Mouse (Mus musculus) Patski (cell line): ENCODE results near the gene Smtnl1. TPM values are rescaled to one million over a fixed set of nuclear protein-coding genes. Genes with fewer than 3 reads are reported as not detected.

Experiments used
- ATAC-seq: fragments of 100-300 bp; one replicate; pipeline ENCODE4 v1.8.0; 2021
- CTCF ChIA-PET: fragments of 350-600 bp; sonication (Branson Sonifier 250); formaldehyde crosslinking; loops from one replicate; lab custom pipeline; 2022; ENCODE audit warnings: inconsistent platforms; lab: Charles Lee
- POLR2A ChIA-PET: fragments of 350-600 bp; sonication (Branson Sonifier 250); formaldehyde crosslinking; loops from one replicate; lab custom pipeline; 2022; ENCODE audit warnings: antibody characterized with exemption, inconsistent platforms; lab: Charles Lee
- DNase-seq: peaks from one replicate; pipeline ENCODE4 v3.0.0-alpha.2; 2011; ENCODE audit warnings: low read depth, low spot score
- H3K27me3 ChIP-seq: fragments of 371-371 bp; one replicate; pipeline ENCODE4 v1.5.1; 2021
- CTCF ChIP-seq: fragments of 100-300 bp; IDR thresholded peaks from one replicate; pipeline ENCODE4 v1.5.1; 2021
- in situ Hi-C: fragments of 300-500 bp; cut with MboI; formaldehyde crosslinking; loops from 3 replicates; pipeline ENCODE4 v1.11.1; 2018; ENCODE audit warnings: low pct_unique_long_range_greater_than_20kb, mixed read lengths
- polyA plus RNA-seq: library from polyadenylated mRNA; unstranded; gene quantifications from one replicate; pipeline ENCODE4 v1.2.3, GENCODE M21; 2021

The Smtnl1 gene
- polyA plus RNA-seq, 1 experiment from 2014 or later: not detected

DNA sequence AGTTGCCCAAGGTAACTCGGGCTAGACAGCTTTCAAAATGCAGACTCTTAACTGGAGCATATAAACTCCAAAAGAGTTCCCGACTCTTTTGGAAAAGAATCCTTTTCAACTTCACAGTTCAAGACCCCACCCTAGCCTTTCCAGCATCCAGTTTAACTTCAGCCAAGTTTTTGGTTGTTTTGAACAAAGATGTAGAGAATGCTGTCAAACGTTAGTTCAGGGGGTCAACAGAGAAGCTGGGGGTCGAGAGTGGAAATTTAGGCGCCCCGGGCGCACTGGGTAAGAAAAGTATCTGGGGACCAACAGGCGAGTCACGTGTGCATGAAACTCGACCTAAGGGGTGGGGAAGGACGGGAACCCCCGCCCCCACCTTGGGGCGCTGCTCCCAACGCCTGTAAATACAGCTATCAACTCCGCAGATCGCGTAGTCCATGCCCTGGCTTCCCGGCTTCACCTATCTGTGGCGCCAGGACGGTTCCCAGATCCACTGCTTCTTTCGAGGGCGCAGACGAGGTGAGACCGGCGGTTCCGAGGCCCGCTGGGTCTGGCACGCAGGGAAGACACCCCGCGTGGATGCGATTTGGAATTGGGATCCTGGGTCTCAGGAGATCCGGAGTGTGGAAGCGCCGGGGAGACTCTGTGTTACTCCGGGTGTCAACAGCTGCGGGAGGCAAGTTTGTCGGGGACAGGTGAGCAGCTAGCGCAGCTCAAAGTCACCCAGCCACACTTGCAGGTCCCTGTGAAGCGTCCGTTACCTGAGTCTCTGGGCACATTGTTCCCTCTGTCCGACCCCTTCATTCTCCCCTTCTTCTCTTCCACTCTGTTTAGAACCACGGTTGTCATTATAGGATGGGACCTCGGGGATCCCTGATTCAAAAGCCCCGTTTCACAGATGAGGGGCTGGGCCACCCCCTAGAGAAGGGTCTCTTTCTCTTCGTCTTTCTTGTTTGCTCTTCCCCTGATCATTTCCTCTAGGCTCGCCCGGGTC lies 16.8 kb upstream of the Smtnl1 start:
- ChIA-PET POLR2A (no interaction called here), CTCF (interaction anchor here (1.4 to 1.9 kb wide), 2 partner anchors 17 to 25 kb away, joined by 3 to 9 read pairs; no protein-coding TSS in a partner anchor)
- DNase-seq (no peak), ATAC-seq (no peak)
- peaks cover 13% of the 10 kb centered on the region for H3K27me3 ChIP-seq
- no peak for TF ChIP-seq CTCF
- in situ Hi-C loops: no loop called here

- no peak for TF ChIP-seq CTCF
- peaks cover 13% of the 10 kb centered on the region for H3K27me3 ChIP-seq
- DNase-seq (no peak), ATAC-seq (no peak)
- POLR2A ChIA-PET: no interaction called here
- in situ Hi-C loops: no loop called here
- CTCF ChIA-PET: interaction anchor here (1.4 to 1.9 kb wide), 2 partner anchors 18 to 26 kb away, joined by 3 to 9 read pairs; no protein-coding TSS in a partner anchor
These were observed 16.1 kb upstream of the Smtnl1 start, which contains the start of gene Slc43a1 for GRCm38 (mm10) chr2:84838593-84838949. TSS of gene Slc43a1 (plus strand) at chr2:84838850.

GRCm38 (mm10) chr2:84837817-84838592 lies 15.6 kb upstream of the Smtnl1 start:
- no peak for DNase-seq
- ChIA-PET CTCF (interaction anchor here (0.7 to 1.9 kb wide), 2 partner anchors 15 to 18 kb away, joined by 3 to 9 read pairs; no protein-coding TSS in a partner anchor), POLR2A (interaction anchor here (0.6 kb wide), 1 partner anchor 92 kb away, joined by 3 read pairs; no protein-coding TSS in a partner anchor)
- H3K27me3 ChIP-seq: peaks cover 13% of the 10 kb centered on the region
- TF ChIP-seq CTCF: no peak
- no peak for ATAC-seq
- in situ Hi-C loops: no loop called here

DNA sequence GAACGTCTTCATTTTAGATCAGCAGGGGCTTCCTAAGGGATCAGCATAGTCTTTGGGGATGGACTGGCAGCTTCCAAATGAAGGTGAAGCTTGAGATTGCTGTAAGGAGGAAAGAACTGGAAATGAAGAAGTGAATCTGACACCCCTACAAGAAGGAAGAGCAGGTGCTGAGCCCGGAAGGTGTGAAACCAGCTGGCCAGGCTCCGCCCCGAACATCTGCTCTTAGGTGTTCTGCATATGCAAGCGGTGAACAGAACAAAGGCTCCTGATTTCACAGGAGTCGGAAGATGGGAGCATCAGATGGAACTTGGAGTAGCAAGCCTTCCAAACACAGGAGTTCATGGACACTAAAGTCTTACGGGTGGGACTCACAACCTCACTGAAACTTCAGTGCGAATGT lies 14.7 kb upstream of the Smtnl1 start:
- TF ChIP-seq CTCF: no peak
- ATAC-seq: no peak
- CTCF ChIA-PET: interaction anchor here (1.9 to 2.9 kb wide), 2 partner anchors 19 to 52 kb away, joined by 9 to 11 read pairs; no protein-coding TSS in a partner anchor
- H3K27me3 ChIP-seq: peaks cover 13% of the 10 kb centered on the region
- POLR2A ChIA-PET: no interaction called here
- DNase-seq: no peak
- in situ Hi-C loops: no loop called here

DNA sequence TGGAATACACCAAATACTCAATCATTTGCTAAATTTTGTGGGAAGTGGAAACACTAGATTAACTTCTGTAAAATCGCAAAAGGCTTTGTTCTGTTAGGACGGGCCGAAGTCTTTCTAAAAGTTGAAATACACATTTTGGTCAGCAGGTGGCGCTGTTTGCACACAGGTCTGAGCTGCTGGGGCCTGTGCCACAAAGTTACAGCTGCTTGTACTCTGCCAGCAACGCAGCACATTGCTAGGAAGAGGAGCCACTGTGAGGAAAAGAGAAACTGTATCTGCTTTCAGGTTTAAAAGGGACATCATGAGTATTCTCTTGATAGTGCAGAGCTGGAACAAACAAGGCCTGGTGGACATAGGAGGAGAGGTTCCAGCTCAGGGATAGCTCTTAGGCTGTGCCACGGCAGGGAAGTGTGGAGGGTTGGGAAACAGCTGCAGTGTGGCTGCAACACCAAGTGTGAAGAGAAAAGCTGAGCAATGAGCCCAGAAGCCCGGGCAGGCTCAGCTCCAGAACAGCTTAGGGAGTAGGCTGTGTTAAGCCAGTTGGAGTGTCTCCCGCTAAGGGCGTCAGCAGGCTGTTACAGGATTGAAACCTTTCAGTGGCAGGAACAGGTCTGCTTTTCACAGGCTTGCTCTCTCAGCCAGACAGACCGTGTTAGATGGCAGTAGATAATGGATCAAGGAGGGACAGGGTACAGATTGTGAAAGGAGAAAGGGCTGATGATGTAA lies 9.4 kb upstream of the Smtnl1 start:
- peak; percentile 33 for DNase-seq
- no peaks in the 10 kb centered on the region for H3K27me3 ChIP-seq
- in situ Hi-C loops: loop anchor here (5.0 kb wide), 1 partner anchor 60 kb away; no protein-coding TSS in a partner anchor
- ATAC-seq: peak; percentile 80
- peak; percentile 87 for TF ChIP-seq CTCF
- POLR2A ChIA-PET: interaction anchor here (0.5 kb wide), 1 partner anchor 205 kb away, joined by 3 read pairs; the partner anchor contains the start of genes P2rx3 and Ssrp1
- CTCF ChIA-PET: interaction anchor here (0.7 to 4.5 kb wide), 20 partner anchors 11 to 203 kb away, joined by 3 to 71 read pairs (median 4); partner anchors contain the start of gene Ube2l6

DNA sequence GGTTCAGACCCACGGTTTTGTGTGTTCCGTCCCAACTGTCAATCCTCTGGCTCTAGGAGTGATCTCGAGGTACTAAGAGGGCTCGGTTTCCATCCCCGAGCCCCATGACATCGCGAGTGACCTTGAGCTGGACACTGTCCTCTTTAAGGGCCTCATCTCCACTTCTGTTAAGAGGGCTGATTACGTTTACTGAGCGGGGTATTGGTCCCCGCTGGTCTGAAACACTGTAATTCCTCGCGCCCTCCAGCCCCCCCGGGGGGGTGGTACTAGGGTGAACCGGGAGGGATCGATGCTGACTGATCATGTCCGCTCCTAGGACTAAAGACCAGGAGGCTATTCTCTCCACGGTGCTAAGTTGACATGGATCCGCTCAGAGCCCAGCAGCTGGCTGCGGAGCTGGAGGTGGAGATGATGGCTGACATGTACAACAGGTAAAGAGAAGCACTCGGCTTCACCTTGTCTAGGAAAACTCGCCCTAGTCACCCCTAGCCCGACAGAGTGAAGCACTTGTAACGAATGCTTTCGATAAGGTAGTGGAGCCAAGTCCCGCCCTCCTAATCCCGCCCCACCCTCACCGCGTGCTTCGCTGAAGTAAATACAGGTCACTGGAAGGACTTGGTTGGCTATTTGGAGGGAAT lies 5.0 kb upstream of the Smtnl1 start:
- POLR2A ChIA-PET: interaction anchor here (1.0 kb wide), 1 partner anchor 90 kb away, joined by 3 read pairs; no protein-coding TSS in a partner anchor
- ATAC-seq: peak; percentile 8
- CTCF ChIA-PET: no interaction called here

GRCm38 (mm10) chr2:84826488-84827282 lies 4.2 kb upstream of the Smtnl1 start, which contains the start of gene Timm10:
TSS of gene Timm10 (plus strand) at chr2:84826997.
- TF ChIP-seq CTCF: no peak
- in situ Hi-C loops: no loop called here
- ATAC-seq (peak; percentile 85), DNase-seq (peak; percentile 87)
- CTCF ChIA-PET: no interaction called here
- POLR2A ChIA-PET: interaction anchor here (1.0 kb wide), 1 partner anchor 89 kb away, joined by 3 read pairs; no protein-coding TSS in a partner anchor
- H3K27me3 ChIP-seq: peaks cover 7% of the 10 kb centered on the region

More for the DNA sequence above, 5.0 kb upstream of the Smtnl1 start:
- in situ Hi-C loops: no loop called here
- H3K27me3 ChIP-seq: peaks cover 7% of the 10 kb centered on the region
- no peak for TF ChIP-seq CTCF
- no peak for DNase-seq

GRCm38 (mm10) chr2:84823237-84823636 lies 785 bp upstream of the Smtnl1 start:
- in situ Hi-C loops: no loop called here
- no peak for DNase-seq
- H3K27me3 ChIP-seq: peaks cover 7% of the 10 kb centered on the region
- no peak for TF ChIP-seq CTCF
- CTCF ChIA-PET: interaction anchor here (1.1 to 1.2 kb wide), 2 partner anchors 11 to 32 kb away, joined by 3 to 4 read pairs; no protein-coding TSS in a partner anchor
- no peak for ATAC-seq
- POLR2A ChIA-PET: interaction anchor here (0.5 to 0.7 kb wide), 2 partner anchors 10 to 107 kb away, joined by 3 read pairs; no protein-coding TSS in a partner anchor
